9 mouse cellular contexts compared by ENCODE assay signal in genomic region chr11:108475738-108476137, GRCm38 (mm10). TPM values are rescaled to one million over a fixed set of nuclear protein-coding genes. Genes with fewer than 3 reads are reported as not detected.
A peak's percentile ranks its signal among the peaks of the same experiment; 100 is the strongest.
DNase-seq lines count a peak whose midpoint lies in the region; ATAC-seq and TF ChIP-seq lines count a peak whose summit lies in the region.
"Had no signal": no experiment of that assay in that cellular context is flagged by ENCODE, and none has a peak within 500 bp of the region (broad histone marks: within the 10 kb centered on the region; RNA-seq: fewer than 3 reads in every experiment).

No protein-coding gene starts in this region.

- no peaks in the 10 kb centered on the region for H3K4me1 ChIP-seq in limb, embryonic 14.5 days (ENCODE audit: control insufficient read depth, insufficient read depth, low read length)
- peaks cover 5% of the 10 kb centered on the region; the same call in 1 of the 2 replicates for H3K4me1 ChIP-seq in limb, embryonic 10.5 days
- H3K4me1 ChIP-seq in forebrain, embryonic 16.5 days (replicated peaks; ENCODE audit: control insufficient read depth, insufficient read depth, low read length): no peaks in the 10 kb centered on the region
- H3K4me1 ChIP-seq: forebrain, embryonic 13.5 days had no signal

- no peak overlapping the region for H3K9ac ChIP-seq in limb, embryonic 14.5 days (ENCODE audit: low read depth, low read length, severe bottlenecking)
- H3K9ac ChIP-seq in forebrain, embryonic 16.5 days (replicated peaks; ENCODE audit: low read depth, low read length): no peak overlapping the region
- H3K9ac ChIP-seq: forebrain, embryonic 13.5 days had no signal

- no peak overlapping the region for H3K4me2 ChIP-seq in limb, embryonic 14.5 days (replicated peaks; ENCODE audit: low read depth, low read length, severe bottlenecking)
- no peak overlapping the region for H3K4me2 ChIP-seq in forebrain, embryonic 16.5 days (ENCODE audit: low read length)
- H3K4me2 ChIP-seq: forebrain, embryonic 13.5 days had no signal

- no peaks in the 10 kb centered on the region for H3K27me3 ChIP-seq in limb, embryonic 14.5 days (ENCODE audit: control insufficient read depth, insufficient read depth, low read length)
- H3K27me3 ChIP-seq in limb, embryonic 10.5 days (ENCODE audit: low read depth, poor library complexity, severe bottlenecking): no peaks in the 10 kb centered on the region
- no peaks in the 10 kb centered on the region for H3K27me3 ChIP-seq in forebrain, embryonic 16.5 days (replicated peaks; ENCODE audit: control insufficient read depth, insufficient read depth, low read length)
- H3K27me3 ChIP-seq: forebrain, embryonic 13.5 days had no signal

- no peak overlapping the region for H3K27ac ChIP-seq in limb, embryonic 14.5 days (replicated peaks; ENCODE audit: low read depth, low read length)
- H3K27ac ChIP-seq in limb, embryonic 10.5 days: no peak overlapping the region
- H3K27ac ChIP-seq in forebrain, embryonic 16.5 days (ENCODE audit: low read length): no peak overlapping the region
- H3K27ac ChIP-seq: forebrain, embryonic 13.5 days had no signal

- no peaks in the 10 kb centered on the region; the same call in 1 of the 2 replicates for H3K36me3 ChIP-seq in limb, embryonic 14.5 days (ENCODE audit: control insufficient read depth, insufficient read depth, low read length)
- H3K36me3 ChIP-seq in limb, embryonic 10.5 days: peaks cover 7% of the 10 kb centered on the region; the same call in 1 of the 2 replicates
- no peaks in the 10 kb centered on the region for H3K36me3 ChIP-seq in forebrain, embryonic 16.5 days (ENCODE audit: control insufficient read depth, insufficient read depth)

- no peak for TF ChIP-seq POLR2A in limb, embryonic 14.5 days (IDR thresholded peaks at IDR 0.05; ENCODE audit: borderline replicate concordance, extremely low read depth, insufficient read depth, insufficient read length)

- no peak for ATAC-seq in limb, embryonic 14.5 days (ENCODE audit: low FRiP score, low read depth)
- ATAC-seq in forebrain, embryonic 16.5 days: no peak
- no peak for ATAC-seq in monocyte, adult 5-6 weeks (replicated peaks; ENCODE audit: insufficient number of reproducible peaks, low FRiP score, low TSS enrichment, poor library complexity, severe bottlenecking)
- ATAC-seq: forebrain, embryonic 13.5 days had no signal

- 58% methylated on average over 7 of the region's 7 CpGs for WGBS in limb, embryonic 14.5 days
- 60% methylated on average over 7 of the region's 7 CpGs for WGBS in limb, embryonic 10.5 days
- 86% methylated on average over 7 of the region's 7 CpGs for WGBS in forebrain, embryonic 16.5 days

- no peaks in the 10 kb centered on the region for H3K9me3 ChIP-seq in limb, embryonic 14.5 days (ENCODE audit: control insufficient read depth, low read length)
- H3K9me3 ChIP-seq in limb, embryonic 10.5 days (replicated peaks): no peaks in the 10 kb centered on the region
- H3K9me3 ChIP-seq in forebrain, embryonic 16.5 days (ENCODE audit: control insufficient read depth, low read length): no peaks in the 10 kb centered on the region
- H3K9me3 ChIP-seq: forebrain, embryonic 13.5 days had no signal

- H3K4me3 ChIP-seq in limb, embryonic 14.5 days (replicated peaks; ENCODE audit: low read length): no peak overlapping the region
- H3K4me3 ChIP-seq in limb, embryonic 10.5 days: no peak overlapping the region
- no peak overlapping the region for H3K4me3 ChIP-seq in forebrain, embryonic 16.5 days (replicated peaks; ENCODE audit: low read length)
- H3K4me3 ChIP-seq: forebrain, embryonic 13.5 days had no signal

- peak; percentile 7 for DNase-seq in limb, embryonic 14.5 days (ENCODE audit: low spot score)
- DNase-seq in limb, embryonic 10.5 days (ENCODE audit: low spot score): no peak
- peak; percentile 31 for DNase-seq in kidney, adult 18-20 months
- peak; percentile 60 for DNase-seq in kidney, postnatal 14 days
- DNase-seq in lung, postnatal 36 days: peak; percentile 72
- DNase-seq: midbrain, embryonic 14.5 days had no signal

RNA-seq across cellular contexts. Expression of gene Cep112, which starts 50.7 kb away (rescaled TPM):
- polyA plus RNA-seq in limb, embryonic 14.5 days (2012; rRNA removed): 7.3 and 9.0 TPM in 2 replicates
- 17.3 and 21.2 TPM in 2 replicates for polyA plus RNA-seq in limb, embryonic 14.5 days (2014; fragmentation: Nextera tagmentation; extraction: Ambion mirVana)
- 7.8 and 12.3 TPM in 2 replicates for polyA plus RNA-seq in limb, embryonic 10.5 days (2016; fragmentation: Nextera tagmentation; extraction: Ambion mirVana)
- 11.0 and 14.2 TPM in 2 replicates for polyA plus RNA-seq in forebrain, embryonic 16.5 days (2015; fragmentation: Nextera tagmentation; extraction: Ambion mirVana)
- 2.1 TPM in 1 of 3 replicates, not detected in the others for total RNA-seq in monocyte, adult 5-6 weeks (2017)
